Mouse (Mus musculus): ENCODE data around the gene Adamts13. TPM values are rescaled to one million over a fixed set of nuclear protein-coding genes. Genes with fewer than 3 reads are reported as not detected.
A peak's percentile ranks its signal among the peaks of the same experiment; 100 is the strongest.

The Adamts13 gene
- total RNA-seq, 2 experiments from 2014 or later, result 1.8 to 2.3 TPM

- no peak overlapping the region for H3K27ac ChIP-seq
- no peak for TF ChIP-seq CTCF (IDR thresholded peaks at IDR 0.05)
- intact Hi-C loops (cut with DNase I), result loop anchor here (5.0 to 10.0 kb wide), 2 partner anchors 93 to 111 kb away; partner anchors contain the start of genes Med22, Rpl7a, Stkld1 and Surf1
- no peak for DNase-seq (ENCODE audit: extremely low spot score in 1 of 2, low spot score in 2 of 2)
- no peak overlapping the region for H3K4me3 ChIP-seq
Observed at GRCm38 (mm10) chr2:27025545-27025944, 52.3 kb downstream of the Adamts13 start.

- no peak for TF ChIP-seq CTCF (IDR thresholded peaks at IDR 0.05)
- intact Hi-C loops (cut with DNase I), result loop anchor here (5.0 to 10.0 kb wide), 2 partner anchors 94 to 112 kb away; partner anchors contain the start of genes Med22, Rpl7a, Stkld1 and Surf1
- Histone ChIP-seq H3K27ac (peak overlapping the region; percentile 86), H3K4me3 (peak overlapping the region; percentile 62)
- DNase-seq (ENCODE audit: extremely low spot score in 1 of 2, low spot score in 2 of 2), result no peak
Observed at GRCm38 (mm10) chr2:27026332-27026731, 53.1 kb downstream of the Adamts13 start.

GRCm38 (mm10) chr2:27026857-27027617 is 53.8 kb downstream of the Adamts13 start:
- no peak for TF ChIP-seq CTCF (IDR thresholded peaks at IDR 0.05)
- DNase-seq (ENCODE audit: extremely low spot score in 1 of 2, low spot score in 2 of 2), result no peak
- Histone ChIP-seq H3K27ac (peak overlapping the region; percentile 86), H3K4me3 (peak overlapping the region; percentile 62)
- intact Hi-C loops (cut with DNase I), result loop anchor here (5.0 to 10.0 kb wide), 2 partner anchors 95 to 112 kb away; partner anchors contain the start of genes Med22, Rpl7a, Stkld1 and Surf1

DNA sequence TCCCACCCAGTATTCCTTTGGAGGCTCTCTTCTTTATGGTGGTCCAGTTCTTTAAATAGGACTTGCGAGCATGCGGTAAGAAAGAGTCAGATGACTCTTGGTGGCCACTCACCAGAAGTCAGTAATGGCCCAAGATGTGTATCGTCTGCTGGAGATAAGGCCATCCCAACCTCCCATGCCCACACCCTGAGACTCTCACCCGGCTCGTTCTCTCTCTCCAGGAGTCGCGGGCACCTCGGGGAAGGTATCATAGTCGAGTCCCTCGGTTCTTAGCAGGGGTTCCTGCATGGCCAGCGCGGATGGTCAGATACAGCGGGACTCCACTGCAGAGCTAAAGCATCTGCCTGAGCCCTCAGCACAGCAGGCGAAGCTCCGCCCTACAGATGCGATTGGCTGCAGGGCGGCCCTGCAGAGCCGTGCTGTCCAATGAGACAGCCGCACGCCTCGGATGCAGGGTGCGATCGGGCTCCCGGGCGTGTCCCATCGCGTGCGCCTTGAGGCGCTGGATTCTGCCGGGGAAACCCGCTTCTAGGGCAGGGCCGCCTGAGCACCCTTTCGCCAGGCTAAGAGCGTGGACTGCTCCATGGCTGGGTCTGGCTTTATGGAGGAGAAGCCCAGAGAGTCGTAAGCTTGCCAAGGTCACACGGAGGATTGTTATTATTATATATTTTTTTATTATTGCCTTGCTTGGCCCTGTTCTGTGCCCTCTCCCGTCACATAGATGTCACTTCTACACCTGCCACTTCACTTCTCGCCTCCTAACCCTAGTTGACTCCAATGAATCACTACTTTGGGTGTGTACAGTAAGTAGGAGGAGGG is 54.6 kb downstream of the Adamts13 start, which contains the start of gene Slc2a6:
Gene Slc2a6 (minus strand): TSS at position 381 of the 819 bp plus-strand sequence.
- intact Hi-C loops (cut with DNase I), result loop anchor here (5.0 to 10.0 kb wide), 2 partner anchors 96 to 113 kb away; partner anchors contain the start of genes Med22, Rpl7a, Stkld1 and Surf1
- peak within 1 kb of the TSS; percentile 89 for H3K27ac ChIP-seq
- TF ChIP-seq CTCF (IDR thresholded peaks at IDR 0.05), result no peak
- peak within 1 kb of the TSS; percentile 62 for H3K4me3 ChIP-seq
- peak; percentile 88 to 92 for DNase-seq (ENCODE audit: extremely low spot score in 1 of 2, low spot score in 2 of 2)

- no peak for TF ChIP-seq CTCF (IDR thresholded peaks at IDR 0.05)
- peak overlapping the region; percentile 89 for H3K27ac ChIP-seq
- DNase-seq (ENCODE audit: extremely low spot score in 1 of 2, low spot score in 2 of 2), result no peak
- H3K4me3 ChIP-seq, result peak overlapping the region; percentile 62
- intact Hi-C loops (cut with DNase I), result loop anchor here (5.0 to 10.0 kb wide), 2 partner anchors 96 to 114 kb away; partner anchors contain the start of genes Med22, Rpl7a, Stkld1 and Surf1
Observed at GRCm38 (mm10) chr2:27028437-27029015, 55.3 kb downstream of the Adamts13 start.

- H3K4me3 ChIP-seq, result no peak overlapping the region
- H3K27ac ChIP-seq, result no peak overlapping the region
- DNase-seq (ENCODE audit: extremely low spot score in 1 of 2, low spot score in 2 of 2), result no peak
- TF ChIP-seq CTCF (IDR thresholded peaks at IDR 0.05), result peak; percentile 32
- intact Hi-C loops (cut with DNase I), result no loop called here
Observed at GRCm38 (mm10) chr2:27032361-27032760, 59.1 kb downstream of the Adamts13 start.

DNA sequence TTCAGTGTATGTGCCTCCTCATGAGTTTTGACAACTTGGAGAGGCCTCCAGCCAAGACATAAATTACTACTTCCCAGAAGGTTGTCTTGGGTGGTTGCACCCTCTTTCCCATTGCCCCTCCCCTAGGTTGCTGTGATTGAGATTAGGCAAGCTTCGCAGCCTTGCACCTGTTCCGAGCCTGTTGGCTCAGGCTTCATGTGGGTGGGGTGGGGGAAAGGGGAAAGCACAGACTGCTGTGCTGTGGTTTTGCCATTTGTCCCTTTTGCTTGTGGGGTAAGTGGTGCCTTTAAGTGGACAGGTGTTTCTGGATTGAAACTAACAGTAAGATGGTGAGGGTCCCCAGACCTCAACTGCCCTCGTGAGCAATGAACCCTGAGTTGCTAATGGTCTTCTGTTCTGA is 62.8 kb downstream of the Adamts13 start:
- no peak overlapping the region for H3K27ac ChIP-seq
- no peak for TF ChIP-seq CTCF (IDR thresholded peaks at IDR 0.05)
- H3K4me3 ChIP-seq, result no peak overlapping the region
- DNase-seq (ENCODE audit: extremely low spot score in 1 of 2, low spot score in 2 of 2), result no peak
- intact Hi-C loops (cut with DNase I), result loop anchor here (5.0 kb wide), 1 partner anchor 389 kb away; no protein-coding TSS in a partner anchor

DNA sequence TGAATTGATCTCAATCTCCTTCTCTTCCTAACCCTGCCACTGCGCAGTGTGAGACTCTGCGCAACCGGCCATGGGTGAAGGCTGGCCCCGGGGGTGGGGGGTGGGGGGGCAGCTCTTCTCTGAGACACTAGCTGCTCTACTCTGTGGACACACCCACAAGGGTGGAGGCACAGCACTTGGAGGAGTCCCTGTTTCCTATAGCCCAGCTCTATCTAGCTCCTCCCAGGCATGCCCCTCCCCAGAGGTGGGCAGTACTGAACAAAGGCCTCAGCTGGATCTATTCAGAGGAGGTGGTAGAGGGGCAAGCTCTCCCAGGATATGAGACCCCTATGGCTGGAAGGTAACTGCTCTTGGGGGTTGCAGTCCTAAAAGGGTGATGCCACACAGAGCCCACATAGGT is 63.8 kb downstream of the Adamts13 start:
- intact Hi-C loops (cut with DNase I), result loop anchor here (5.0 kb wide), 1 partner anchor 390 kb away; no protein-coding TSS in a partner anchor
- no peak for DNase-seq (ENCODE audit: extremely low spot score in 1 of 2, low spot score in 2 of 2)
- TF ChIP-seq CTCF (IDR thresholded peaks at IDR 0.05), result no peak
- no peak overlapping the region for H3K4me3 ChIP-seq
- no peak overlapping the region for H3K27ac ChIP-seq

- Histone ChIP-seq H3K27ac (no peak overlapping the region), H3K4me3 (no peak overlapping the region)
- peak; percentile 62 to 66 for DNase-seq (ENCODE audit: extremely low spot score in 1 of 2, low spot score in 2 of 2)
- TF ChIP-seq CTCF (IDR thresholded peaks at IDR 0.05), result peak; percentile 95
- intact Hi-C loops (cut with DNase I), result loop anchor here (1.0 to 5.0 kb wide), 3 partner anchors 21 to 391 kb away; no protein-coding TSS in a partner anchor
Observed at GRCm38 (mm10) chr2:27038596-27038995, 65.4 kb downstream of the Adamts13 start.

- TF ChIP-seq CTCF (IDR thresholded peaks at IDR 0.05), result peak; percentile 52
- no peak overlapping the region for H3K4me3 ChIP-seq
- DNase-seq (ENCODE audit: extremely low spot score in 1 of 2, low spot score in 2 of 2), result no peak
- H3K27ac ChIP-seq, result no peak overlapping the region
- intact Hi-C loops (cut with DNase I), result loop anchor here (2.0 to 5.0 kb wide), 2 partner anchors 192 to 392 kb away; no protein-coding TSS in a partner anchor
Observed at GRCm38 (mm10) chr2:27039286-27039685, 66.1 kb downstream of the Adamts13 start.
